Mouse (Mus musculus) Patski (cell line): Measurements from ENCODE around the gene Lypla2. TPM values are rescaled to one million over a fixed set of nuclear protein-coding genes. Genes with fewer than 3 reads are reported as not detected.
A peak's percentile ranks its signal among the peaks of the same experiment; 100 is the strongest.
"Not testable (repeated sequence)": the region's sequence is repeated elsewhere in the genome, so short reads cannot be mapped to it uniquely, and the experiment has no call there.

Experiments
- ATAC-seq: fragments of 100-300 bp; one replicate; pipeline ENCODE4 v1.8.0; 2021
- CTCF ChIA-PET: fragments of 350-600 bp; sonication (Branson Sonifier 250); formaldehyde crosslinking; loops from one replicate; lab custom pipeline; 2022; ENCODE audit warnings: inconsistent platforms; lab: Charles Lee
- POLR2A ChIA-PET: fragments of 350-600 bp; sonication (Branson Sonifier 250); formaldehyde crosslinking; loops from one replicate; lab custom pipeline; 2022; ENCODE audit warnings: antibody characterized with exemption, inconsistent platforms; lab: Charles Lee
- DNase-seq: peaks from one replicate; pipeline ENCODE4 v3.0.0-alpha.2; 2011; ENCODE audit warnings: low read depth, low spot score
- H3K27me3 ChIP-seq: fragments of 371-371 bp; one replicate; pipeline ENCODE4 v1.5.1; 2021
- CTCF ChIP-seq: fragments of 100-300 bp; IDR thresholded peaks from one replicate; pipeline ENCODE4 v1.5.1; 2021
- in situ Hi-C: fragments of 300-500 bp; cut with MboI; formaldehyde crosslinking; loops from 3 replicates; pipeline ENCODE4 v1.11.1; 2018; ENCODE audit warnings: low pct_unique_long_range_greater_than_20kb, mixed read lengths
- polyA plus RNA-seq: library from polyadenylated mRNA; unstranded; gene quantifications from one replicate; pipeline ENCODE4 v1.2.3, GENCODE M21; 2021

Lypla2 gene
- polyA plus RNA-seq, 1 experiment from 2014 or later = 46.2 TPM

GRCm38 (mm10) chr4:135950365-135950764 lies 22.1 kb downstream of the Lypla2 start:
- ATAC-seq (no peak), DNase-seq (no peak)
- ChIA-PET CTCF (no interaction called here), POLR2A (no interaction called here)
- in situ Hi-C loops = no loop called here
- no peak for TF ChIP-seq CTCF
- H3K27me3 ChIP-seq = no peaks in the 10 kb centered on the region

DNA sequence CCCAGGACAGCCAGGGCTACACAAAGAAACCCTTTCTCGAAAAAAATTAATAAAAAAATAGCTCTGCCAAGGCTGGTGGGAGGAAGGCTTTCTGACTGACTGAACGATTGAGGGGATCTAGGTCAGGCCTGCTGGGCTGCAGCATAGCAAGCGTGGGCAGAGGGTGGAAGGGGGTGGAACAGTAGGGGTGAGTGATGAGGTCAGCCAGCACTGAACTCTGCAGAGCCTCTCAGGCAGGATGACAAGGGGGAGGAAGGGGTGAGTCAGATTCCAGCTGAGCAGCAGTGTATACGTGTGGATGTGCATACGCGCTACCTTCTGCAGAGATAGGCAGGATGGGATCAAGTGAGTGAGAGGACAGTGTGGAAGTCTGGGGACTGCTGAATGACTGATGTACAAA lies 22.5 kb downstream of the Lypla2 start:
- DNase-seq (no peak), ATAC-seq (no peak)
- ChIA-PET POLR2A (no interaction called here), CTCF (no interaction called here)
- no peaks in the 10 kb centered on the region for H3K27me3 ChIP-seq
- in situ Hi-C loops = loop anchor here (10.0 kb wide), 1 partner anchor 205 kb away; no protein-coding TSS in a partner anchor
- TF ChIP-seq CTCF = no peak

GRCm38 (mm10) chr4:135949475-135949874 lies 23.0 kb downstream of the Lypla2 start:
- in situ Hi-C loops = loop anchor here (10.0 kb wide), 1 partner anchor 205 kb away; no protein-coding TSS in a partner anchor
- no peak for ATAC-seq
- DNase-seq = no peak
- CTCF ChIA-PET = no interaction called here
- POLR2A ChIA-PET = no interaction called here
- TF ChIP-seq CTCF = no peak
- no peaks in the 10 kb centered on the region for H3K27me3 ChIP-seq

GRCm38 (mm10) chr4:135948142-135948541 lies 24.3 kb downstream of the Lypla2 start:
- ATAC-seq (no peak), DNase-seq (no peak)
- in situ Hi-C loops = loop anchor here (10.0 kb wide), 1 partner anchor 207 kb away; no protein-coding TSS in a partner anchor
- ChIA-PET CTCF (interaction anchor here (0.7 to 1.3 kb wide), 2 partner anchors 12 to 41 kb away, joined by 3 to 4 read pairs; no protein-coding TSS in a partner anchor), POLR2A (interaction anchor here (0.5 kb wide), 1 partner anchor 376 kb away, joined by 3 read pairs; no protein-coding TSS in a partner anchor)
- TF ChIP-seq CTCF = no peak
- H3K27me3 ChIP-seq = no peaks in the 10 kb centered on the region

- DNase-seq (no peak), ATAC-seq (peak; percentile 21)
- POLR2A ChIA-PET = interaction anchor here (0.9 kb wide), 1 partner anchor 226 kb away, joined by 5 read pairs; the partner anchor contains the start of gene E2f2
- H3K27me3 ChIP-seq = no peaks in the 10 kb centered on the region
- no peak for TF ChIP-seq CTCF
- CTCF ChIA-PET = no interaction called here
- in situ Hi-C loops = loop anchor here (10.0 kb wide), 1 partner anchor 208 kb away; no protein-coding TSS in a partner anchor
Measured at GRCm38 (mm10) chr4:135946659-135947301, 25.6 kb downstream of the Lypla2 start.

DNA sequence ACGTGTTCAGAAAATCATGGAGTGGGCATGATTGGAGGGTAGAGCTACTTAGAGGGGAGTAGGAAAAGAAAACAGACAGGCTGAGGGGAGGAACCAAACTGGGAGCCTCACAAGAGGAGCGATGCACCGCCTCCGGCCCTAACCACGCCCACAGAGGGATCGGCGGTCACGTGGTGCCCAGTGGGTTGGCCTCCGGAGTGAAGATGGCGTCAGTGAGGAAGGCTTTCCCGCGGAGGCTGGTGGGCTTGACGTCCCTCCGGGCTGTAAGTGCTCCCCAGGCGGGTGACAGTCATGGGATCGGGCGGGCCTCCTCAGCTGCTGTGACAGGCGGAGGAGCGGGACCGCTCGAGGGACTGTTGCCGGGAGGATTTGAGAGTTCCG lies 26.2 kb downstream of the Lypla2 start, which contains the start of gene Hmgcl:
Gene Hmgcl, plus strand, starts transcription at position 171 of the 381 bp plus-strand sequence.
- ChIA-PET POLR2A (interaction anchor here (0.9 kb wide), 1 partner anchor 226 kb away, joined by 5 read pairs; the partner anchor contains the start of gene E2f2), CTCF (no interaction called here)
- in situ Hi-C loops = loop anchor here (10.0 kb wide), 1 partner anchor 209 kb away; no protein-coding TSS in a partner anchor
- TF ChIP-seq CTCF = no peak
- H3K27me3 ChIP-seq = no peaks in the 10 kb centered on the region
- DNase-seq (no peak), ATAC-seq (peak; percentile 31)

DNA sequence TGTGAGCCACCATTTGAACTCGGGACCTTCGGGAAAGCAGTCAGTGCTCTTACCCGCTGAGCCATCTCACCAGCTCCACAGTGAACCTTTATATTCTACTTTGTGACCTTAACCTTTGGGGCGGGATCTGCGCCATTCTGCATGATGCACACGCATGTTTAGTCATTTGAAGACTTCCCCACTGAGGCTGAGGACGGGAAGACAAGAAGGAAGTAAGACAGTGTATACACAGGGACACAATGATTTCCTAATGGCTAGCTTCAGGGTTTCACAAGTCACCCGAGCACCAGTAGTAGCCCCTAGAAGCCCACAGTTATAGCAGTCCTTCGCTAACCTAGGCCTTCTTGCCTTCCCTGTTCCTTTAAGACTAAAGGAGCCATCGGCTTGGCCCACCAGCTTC lies 26.7 kb downstream of the Lypla2 start:
- no peaks in the 10 kb centered on the region for H3K27me3 ChIP-seq
- no peak for ATAC-seq
- in situ Hi-C loops = loop anchor here (10.0 kb wide), 1 partner anchor 209 kb away; no protein-coding TSS in a partner anchor
- TF ChIP-seq CTCF = no peak
- DNase-seq = no peak
- POLR2A ChIA-PET = interaction anchor here (0.6 kb wide), 1 partner anchor 233 kb away, joined by 4 read pairs; no protein-coding TSS in a partner anchor
- CTCF ChIA-PET = no interaction called here

DNA sequence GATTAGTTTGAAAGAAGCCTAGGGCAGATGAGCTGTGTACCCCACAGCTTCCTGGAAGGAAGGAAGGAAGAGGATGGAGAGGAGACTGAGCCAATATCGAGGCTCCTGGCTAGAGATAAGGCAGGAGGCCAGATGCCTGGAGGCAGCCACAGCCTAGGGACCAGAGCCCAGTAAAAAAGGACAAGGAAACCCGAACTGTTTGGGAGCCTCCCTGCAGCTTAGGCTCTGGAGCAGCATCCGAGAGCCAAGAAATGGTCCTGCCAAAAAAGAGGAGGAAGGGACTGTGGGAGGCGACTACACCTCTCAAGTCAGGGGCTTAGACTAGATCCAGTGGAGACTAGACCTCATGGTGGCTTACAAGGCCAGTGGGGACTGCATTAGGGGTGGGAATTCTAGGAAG lies 29.0 kb downstream of the Lypla2 start:
- ATAC-seq (no peak), DNase-seq (no peak)
- in situ Hi-C loops = loop anchor here (10.0 kb wide), 1 partner anchor 211 kb away; no protein-coding TSS in a partner anchor
- ChIA-PET POLR2A (no interaction called here), CTCF (no interaction called here)
- no peak for TF ChIP-seq CTCF
- H3K27me3 ChIP-seq = no peaks in the 10 kb centered on the region

GRCm38 (mm10) chr4:135942193-135942592 lies 30.2 kb downstream of the Lypla2 start:
- no peaks in the 10 kb centered on the region for H3K27me3 ChIP-seq
- no peak for TF ChIP-seq CTCF
- CTCF ChIA-PET = no interaction called here
- POLR2A ChIA-PET = no interaction called here
- no peak for DNase-seq
- no peak for ATAC-seq
- in situ Hi-C loops = loop anchor here (10.0 kb wide), 1 partner anchor 213 kb away; no protein-coding TSS in a partner anchor

GRCm38 (mm10) chr4:135941026-135941425 lies 31.4 kb downstream of the Lypla2 start:
- DNase-seq, ATAC-seq, H3K27me3 ChIP-seq, POLR2A ChIA-PET: not testable (repeated sequence)
- in situ Hi-C loops = loop anchor here (10.0 kb wide), 1 partner anchor 214 kb away; no protein-coding TSS in a partner anchor
- CTCF ChIA-PET = interaction anchor here (1.7 kb wide), 1 partner anchor 14 kb away, joined by 4 read pairs; no protein-coding TSS in a partner anchor
- TF ChIP-seq CTCF = peak; percentile 62

DNA sequence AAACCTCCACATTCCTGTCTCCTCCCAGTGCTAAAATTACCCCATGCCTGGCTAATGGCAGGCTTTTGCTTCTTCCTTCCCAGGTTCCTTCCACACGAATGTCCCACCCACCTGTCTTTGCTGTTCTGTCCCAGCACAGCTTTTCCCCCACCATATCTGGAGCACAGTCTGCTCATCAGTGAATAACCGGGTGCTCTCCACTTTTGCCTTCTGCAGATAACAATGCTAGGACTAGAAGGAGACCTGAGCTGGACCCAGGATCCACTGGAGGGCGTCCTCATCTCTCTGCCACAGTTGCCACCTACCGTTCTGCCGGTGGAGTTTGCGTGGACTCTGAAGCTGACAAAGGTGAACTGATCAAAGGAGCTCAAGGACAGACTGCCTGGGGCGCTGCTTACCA lies 33.6 kb downstream of the Lypla2 start:
- no peak for ATAC-seq
- DNase-seq = no peak
- in situ Hi-C loops = no loop called here
- POLR2A ChIA-PET = no interaction called here
- no peaks in the 10 kb centered on the region for H3K27me3 ChIP-seq
- CTCF ChIA-PET = interaction anchor here (1.2 kb wide), 1 partner anchor 22 kb away, joined by 4 read pairs; no protein-coding TSS in a partner anchor
- TF ChIP-seq CTCF = no peak
